Mouse (Mus musculus) E14TG2a.4 (cell line): ENCODE results near the gene Inava.

Experiments used
- H3K27me3 ChIP-seq: 2 replicates; pipeline ENCODE4 v1.6.1; 2014; ENCODE audit warnings: low read length, control low read depth; ENCODE audit not compliant: insufficient read depth
- H3K36me3 ChIP-seq: 2 replicates; pipeline ENCODE4 v1.6.1; 2014; ENCODE audit warnings: low read length, control low read depth; ENCODE audit not compliant: insufficient read depth
- H3K4me1 ChIP-seq: replicated peaks from 2 replicates; pipeline ENCODE4 v1.6.1; 2014; ENCODE audit warnings: low read depth, low read length, control low read depth
- H3K4me3 ChIP-seq: replicated peaks from 2 replicates; pipeline ENCODE4 v1.5.1; 2014; ENCODE audit warnings: mild to moderate bottlenecking, low read length
- H3K9me3 ChIP-seq: 2 replicates; pipeline ENCODE4 v1.6.1; 2014; ENCODE audit warnings: low read length, control low read depth
- CTCF ChIP-seq: conservative IDR thresholded peaks from 2 replicates; pipeline ENCODE4 v1.5.1; 2014; ENCODE audit warnings: low read length
- NANOG ChIP-seq: IDR thresholded peaks from 2 replicates; pipeline ENCODE4 v1.6.1; 2014; ENCODE audit warnings: borderline replicate concordance, low read length, mixed read lengths
- POU5F1 ChIP-seq: IDR thresholded peaks from 2 replicates; pipeline ENCODE4 v1.6.1; 2014; ENCODE audit warnings: low read length, borderline replicate concordance

The Inava gene

GRCm38 (mm10) chr1:136179511-136180001, 54.5 kb downstream of the Inava start:
- Histone ChIP-seq H3K4me3 (no peak overlapping the region), H3K4me1 (peaks cover 42% of the 10 kb centered on the region), H3K9me3 (no peaks in the 10 kb centered on the region), H3K27me3 (peaks cover 24% of the 10 kb centered on the region), H3K36me3 (peaks cover 14% of the 10 kb centered on the region; the same call in 1 of the 2 replicates)
- TF ChIP-seq CTCF (no peak), POU5F1 (no peak), NANOG (no peak)

- H3K36me3 ChIP-seq = peaks cover 14% of the 10 kb centered on the region; the same call in 1 of the 2 replicates
- H3K27me3 ChIP-seq = peaks cover 18% of the 10 kb centered on the region; the same call in 1 of the 2 replicates
- peaks cover 49% of the 10 kb centered on the region for H3K4me1 ChIP-seq
- TF ChIP-seq POU5F1 (no peak), CTCF (no peak), NANOG (no peak)
- no peaks in the 10 kb centered on the region for H3K9me3 ChIP-seq
- no peak overlapping the region for H3K4me3 ChIP-seq
These were observed 55.3 kb downstream of the Inava start for GRCm38 (mm10) chr1:136178741-136179140.

- TF ChIP-seq NANOG = no peak
- no peak for TF ChIP-seq POU5F1
- TF ChIP-seq CTCF = no peak
- no peak overlapping the region for H3K4me3 ChIP-seq
- H3K9me3 ChIP-seq = no peaks in the 10 kb centered on the region
- peaks cover 14% of the 10 kb centered on the region; the same call in 1 of the 2 replicates for H3K27me3 ChIP-seq
- peaks cover 61% of the 10 kb centered on the region for H3K4me1 ChIP-seq
- H3K36me3 ChIP-seq = peaks cover 14% of the 10 kb centered on the region; the same call in 1 of the 2 replicates
These were observed 57.0 kb downstream of the Inava start for GRCm38 (mm10) chr1:136177085-136177484.

GRCm38 (mm10) chr1:136175183-136175582, 58.9 kb downstream of the Inava start:
- TF ChIP-seq POU5F1 = no peak
- TF ChIP-seq CTCF = peak; percentile 75
- TF ChIP-seq NANOG = no peak
- Histone ChIP-seq H3K9me3 (no peaks in the 10 kb centered on the region), H3K36me3 (peaks cover 21% of the 10 kb centered on the region; the same call in 1 of the 2 replicates), H3K4me1 (peaks cover 68% of the 10 kb centered on the region), H3K27me3 (peaks cover 18% of the 10 kb centered on the region), H3K4me3 (peak overlapping the region; percentile 52)

GRCm38 (mm10) chr1:136174101-136174606, 59.9 kb downstream of the Inava start:
- peak overlapping the region; percentile 71 for H3K4me3 ChIP-seq
- peaks cover 18% of the 10 kb centered on the region for H3K27me3 ChIP-seq
- peaks cover 65% of the 10 kb centered on the region for H3K4me1 ChIP-seq
- H3K36me3 ChIP-seq = peaks cover 21% of the 10 kb centered on the region; the same call in 1 of the 2 replicates
- no peak for TF ChIP-seq NANOG
- no peak for TF ChIP-seq CTCF
- TF ChIP-seq POU5F1 = no peak
- H3K9me3 ChIP-seq = no peaks in the 10 kb centered on the region

GRCm38 (mm10) chr1:136172696-136173095, 61.4 kb downstream of the Inava start:
- H3K27me3 ChIP-seq = peaks cover 23% of the 10 kb centered on the region
- peak overlapping the region; percentile 71 for H3K4me3 ChIP-seq
- TF ChIP-seq POU5F1 (no peak), CTCF (no peak)
- H3K4me1 ChIP-seq = peaks cover 58% of the 10 kb centered on the region
- H3K9me3 ChIP-seq = no peaks in the 10 kb centered on the region
- H3K36me3 ChIP-seq = peaks cover 21% of the 10 kb centered on the region; the same call in 1 of the 2 replicates

GRCm38 (mm10) chr1:136170109-136170508, 64.0 kb downstream of the Inava start:
- H3K4me1 ChIP-seq = peaks cover 65% of the 10 kb centered on the region
- no peak overlapping the region for H3K4me3 ChIP-seq
- TF ChIP-seq NANOG (no peak), CTCF (peak; percentile 56)
- peaks cover 22% of the 10 kb centered on the region for H3K27me3 ChIP-seq
- peaks cover 7% of the 10 kb centered on the region; the same call in 1 of the 2 replicates for H3K36me3 ChIP-seq
- no peaks in the 10 kb centered on the region for H3K9me3 ChIP-seq

- TF ChIP-seq NANOG (no peak), CTCF (no peak)
- Histone ChIP-seq H3K27me3 (peaks cover 25% of the 10 kb centered on the region), H3K4me1 (peaks cover 46% of the 10 kb centered on the region), H3K9me3 (no peaks in the 10 kb centered on the region), H3K36me3 (peaks cover 9% of the 10 kb centered on the region), H3K4me3 (no peak overlapping the region)
These were observed 66.4 kb downstream of the Inava start for GRCm38 (mm10) chr1:136167657-136168056.

GRCm38 (mm10) chr1:136165436-136165835, 68.6 kb downstream of the Inava start:
- Histone ChIP-seq H3K27me3 (peaks cover 16% of the 10 kb centered on the region), H3K4me3 (no peak overlapping the region), H3K9me3 (no peaks in the 10 kb centered on the region), H3K4me1 (peaks cover 36% of the 10 kb centered on the region), H3K36me3 (peaks cover 13% of the 10 kb centered on the region; the same call in 1 of the 2 replicates)
- no peak for TF ChIP-seq CTCF
- TF ChIP-seq POU5F1 = no peak
- no peak for TF ChIP-seq NANOG
